Mouse (Mus musculus) G1E-ER4 (cell line): ENCODE measurements around the gene Mapk1. TPM values are rescaled to one million over a fixed set of nuclear protein-coding genes. Genes with fewer than 3 reads are reported as not detected.

Experiments used
- GATA1 ChIP-seq: IDR thresholded peaks from one replicate; pipeline ENCODE4 v1.8.0; 2012; ENCODE audit warnings: low read length, inconsistent platforms
- polyA plus RNA-seq: library from polyadenylated mRNA; stranded (reverse); fragments of >175 nt; gene quantifications from 2 replicates; pipeline ENCODE4 v1.2.3, GENCODE M21; 2012

Mapk1 gene
- polyA plus RNA-seq, 1 experiment: 71.1 TPM

DNA sequence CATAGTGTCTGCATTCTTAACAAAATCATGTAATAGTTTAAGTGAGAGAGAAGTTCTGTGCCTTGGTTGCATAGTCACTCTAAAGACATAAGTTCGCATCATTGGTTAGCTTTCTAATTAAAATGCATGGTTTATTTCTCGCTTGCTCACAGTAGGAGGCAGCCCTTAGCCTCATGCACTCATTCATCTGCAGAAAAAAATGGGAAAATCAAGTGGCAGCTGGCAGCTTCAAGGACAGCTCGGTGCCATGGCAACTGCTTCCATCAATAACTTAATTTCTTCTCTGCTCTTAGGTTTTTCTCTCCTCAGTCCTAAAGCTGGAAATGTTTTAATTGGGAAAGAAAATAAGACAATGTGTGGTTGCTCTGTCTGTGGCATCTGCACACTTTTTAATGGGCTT lies 72.4 kb downstream of the Mapk1 start:
- no peak for TF ChIP-seq GATA1

DNA sequence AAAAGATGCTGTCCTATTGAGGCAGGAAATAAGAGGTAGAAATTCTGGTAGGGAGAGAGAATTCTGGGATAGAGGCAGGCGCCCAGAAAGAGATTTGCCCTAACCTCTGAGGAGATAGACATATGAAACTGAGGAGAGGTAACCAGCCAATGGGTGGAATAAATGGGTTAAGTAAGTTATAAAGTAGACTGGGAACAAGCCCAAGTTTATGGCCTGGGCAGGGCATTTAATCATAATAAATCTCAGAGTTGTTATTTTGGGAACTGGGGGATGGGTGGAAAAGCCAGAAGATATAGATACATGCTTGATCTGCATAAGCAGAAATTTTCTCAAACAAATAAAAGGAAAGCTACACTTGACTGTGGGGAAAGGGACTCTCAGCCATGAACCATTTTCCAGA lies 79.2 kb downstream of the Mapk1 start:
- TF ChIP-seq GATA1: no peak

DNA sequence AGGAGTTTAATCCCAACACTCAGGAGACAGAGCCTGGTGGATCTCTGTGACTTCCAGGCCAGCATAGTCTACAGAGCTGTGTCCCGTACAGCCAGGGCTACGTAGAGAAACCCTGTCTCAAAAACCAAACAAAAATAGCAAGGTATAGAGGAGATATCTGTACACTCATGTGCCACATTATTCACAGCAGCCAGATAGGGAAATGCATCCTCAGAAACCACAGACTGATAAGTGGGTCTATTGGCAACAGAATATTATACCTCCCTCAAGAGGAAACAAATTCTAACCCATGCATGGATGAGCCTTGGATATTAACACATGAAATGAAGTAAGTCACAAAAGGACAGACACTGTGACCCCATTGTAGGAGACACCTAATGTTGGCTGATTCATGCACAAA lies 84.4 kb downstream of the Mapk1 start:
- no peak for TF ChIP-seq GATA1

DNA sequence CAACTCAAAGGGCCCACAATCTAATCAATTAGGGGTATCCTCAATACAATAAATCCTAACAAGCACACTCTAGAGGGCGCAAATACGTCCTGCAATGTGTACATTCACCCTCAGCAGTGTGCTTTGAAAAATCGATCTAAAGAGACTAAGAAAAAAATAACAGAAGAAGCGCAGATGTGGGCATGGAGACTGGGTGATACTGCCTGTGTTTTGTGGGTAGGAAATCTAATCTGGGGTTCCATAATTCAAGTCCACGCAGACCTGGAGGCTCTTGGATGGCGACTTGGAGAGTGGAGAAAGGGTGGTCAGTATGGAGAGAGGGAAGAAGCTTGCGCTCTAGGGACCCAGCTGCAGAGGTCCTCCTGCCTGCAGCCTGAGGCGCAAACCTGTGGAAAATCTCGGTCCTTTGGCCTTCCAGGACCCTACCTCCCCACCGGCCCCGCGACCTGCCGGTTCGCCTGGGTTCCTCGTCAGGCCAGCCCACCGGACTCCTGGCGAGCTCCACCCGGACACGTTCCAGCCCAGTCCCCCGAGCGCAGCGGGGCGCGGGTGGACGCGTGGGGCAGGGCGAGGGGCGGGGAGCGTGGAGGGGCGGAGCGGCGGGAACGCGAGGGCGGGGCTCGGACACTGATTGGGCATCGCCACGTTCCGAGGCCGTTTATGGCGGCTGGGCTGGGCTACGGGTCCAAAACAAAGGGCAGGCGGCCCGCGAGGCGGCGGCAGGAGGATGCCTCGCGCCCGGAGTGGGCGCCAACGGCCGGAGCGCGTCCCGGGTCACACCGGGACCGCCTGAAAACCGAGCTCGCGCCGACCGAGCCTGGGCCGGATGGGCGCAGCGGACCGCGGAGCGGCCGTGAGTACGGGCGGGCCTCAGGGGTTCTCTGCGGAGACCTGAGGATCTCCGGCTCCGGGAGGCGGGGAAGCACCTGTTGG lies 86.6 kb downstream of the Mapk1 start, which contains the start of gene Ypel1:
Gene Ypel1, plus strand, starts transcription at position 186 of the 933 bp plus-strand sequence.
- no peak for TF ChIP-seq GATA1

DNA sequence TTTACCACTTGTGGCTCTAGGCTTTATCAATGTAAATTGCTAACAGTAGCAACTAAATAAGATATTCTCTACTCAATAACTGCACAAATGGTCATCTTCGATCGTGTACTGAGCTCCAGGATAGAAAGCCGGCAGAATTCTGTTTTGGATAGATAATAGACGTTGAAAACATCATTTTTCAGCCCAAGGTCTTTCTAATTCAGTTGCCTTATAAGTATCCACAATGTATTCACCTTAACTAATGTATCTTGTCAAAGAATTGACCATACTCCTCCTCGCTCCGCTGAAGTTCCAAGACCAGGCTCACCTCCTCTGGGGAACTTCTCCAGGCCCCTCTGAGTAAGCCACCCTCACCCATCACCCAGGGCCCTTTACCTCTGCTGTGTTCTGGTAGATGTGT lies 87.5 kb downstream of the Mapk1 start:
- TF ChIP-seq GATA1: no peak

DNA sequence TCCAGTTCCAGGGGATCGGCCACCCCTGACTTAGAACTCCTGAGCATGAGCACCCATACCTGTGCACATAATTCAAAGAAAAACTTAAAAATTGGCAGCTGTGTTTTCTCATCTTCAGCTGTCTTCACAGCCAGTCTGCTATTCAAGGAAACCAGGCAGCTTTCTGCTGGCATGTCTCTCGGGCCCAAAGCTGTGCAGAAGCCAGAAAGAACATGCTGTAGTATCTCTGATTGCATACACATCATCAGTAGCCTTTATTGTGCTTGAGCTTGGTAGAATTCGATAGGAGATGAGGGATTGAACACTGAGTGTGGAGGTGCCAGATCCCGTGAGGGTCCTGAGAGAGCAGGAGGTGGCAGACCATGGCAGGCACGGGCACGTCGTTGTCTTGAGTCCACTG lies 89.8 kb downstream of the Mapk1 start:
- no peak for TF ChIP-seq GATA1

DNA sequence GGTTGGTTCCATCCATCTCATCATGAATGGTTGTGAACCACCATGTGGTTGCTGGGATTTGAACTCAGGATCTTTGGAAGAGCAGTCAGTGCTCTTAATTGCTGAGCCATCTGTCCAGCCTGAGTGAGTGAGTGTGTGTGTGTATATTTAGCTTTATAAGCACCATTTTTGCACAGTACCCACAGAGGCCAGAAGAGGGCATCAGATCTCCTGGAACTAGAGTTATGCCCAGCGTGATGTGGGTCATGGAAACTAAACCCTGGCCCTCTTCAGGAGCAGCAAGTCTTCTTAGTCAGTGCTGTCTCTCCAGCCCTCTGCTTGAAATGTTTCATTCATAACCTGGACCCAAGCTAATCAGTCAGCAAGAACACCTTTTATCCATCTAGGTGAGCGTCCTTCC lies 93.1 kb downstream of the Mapk1 start:
- no peak for TF ChIP-seq GATA1

DNA sequence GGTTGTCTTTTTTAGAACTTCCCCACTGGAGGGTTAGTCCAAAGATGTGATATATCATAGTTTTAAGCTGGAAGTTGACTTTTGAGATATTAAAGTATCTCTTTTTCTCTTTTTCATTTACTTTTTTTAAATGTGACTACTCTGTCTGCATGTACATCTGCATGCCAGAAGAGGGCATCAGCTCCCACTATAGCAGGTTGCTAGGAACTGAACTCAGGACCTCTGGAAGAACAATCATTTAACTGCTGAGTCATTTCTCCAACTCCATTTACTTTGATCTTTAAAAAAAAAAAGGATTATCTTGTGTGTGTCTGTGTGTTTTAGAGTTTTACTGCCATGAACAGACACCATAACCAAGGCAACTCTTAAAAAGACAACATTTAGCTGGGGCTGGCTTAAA lies 93.7 kb downstream of the Mapk1 start:
- TF ChIP-seq GATA1: no peak

DNA sequence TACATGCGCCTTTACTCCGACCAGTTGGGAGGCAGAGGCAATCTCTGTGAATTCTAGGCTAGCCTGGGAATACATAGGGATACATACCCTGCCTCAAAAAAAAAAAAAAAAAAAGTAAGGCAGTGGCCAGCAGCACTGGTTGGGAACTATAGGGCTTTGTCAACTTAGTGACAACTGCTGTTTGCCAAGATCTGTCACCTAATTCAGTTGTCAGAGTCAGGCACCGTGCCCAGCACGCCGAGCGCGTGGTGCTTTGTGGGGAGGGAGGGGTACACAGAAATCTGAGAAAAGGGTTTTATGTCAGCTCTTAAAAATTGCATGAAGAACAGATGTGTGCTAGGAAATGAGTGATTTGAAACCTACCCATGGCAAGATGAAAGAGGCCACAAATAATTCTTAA lies 94.9 kb downstream of the Mapk1 start:
- no peak for TF ChIP-seq GATA1

DNA sequence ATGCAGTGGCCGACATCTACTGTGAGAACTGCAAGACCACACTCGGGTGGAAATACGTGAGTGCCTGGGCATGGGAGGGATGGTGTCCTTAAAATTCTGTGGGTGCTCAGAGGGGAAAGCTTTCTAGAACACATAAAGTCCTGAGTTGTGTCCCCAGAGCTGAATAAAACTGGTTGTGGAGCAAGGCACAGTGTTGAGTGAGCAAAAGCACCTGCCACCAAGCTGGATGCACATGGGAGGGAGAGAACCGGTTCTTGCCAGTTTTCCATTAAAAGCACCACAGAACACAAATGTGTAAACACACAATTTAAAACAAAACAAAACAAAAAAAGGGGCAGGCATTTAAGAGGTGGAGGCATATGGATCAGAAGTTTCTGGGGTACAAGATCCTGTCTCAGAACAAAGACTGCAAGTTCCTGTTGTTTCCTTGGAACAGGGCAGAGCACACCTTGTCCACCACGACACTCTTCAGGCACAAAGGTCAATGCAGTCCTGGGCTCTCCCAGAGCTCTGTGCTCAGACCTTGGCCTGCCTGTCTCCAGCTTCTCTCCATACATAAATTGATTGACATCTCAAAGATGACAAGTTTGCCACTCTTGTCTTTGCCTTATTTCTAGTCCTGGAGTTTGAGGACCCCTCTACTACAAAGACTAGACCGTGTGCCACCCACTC lies 99.1 kb downstream of the Mapk1 start:
- TF ChIP-seq GATA1: no peak

DNA sequence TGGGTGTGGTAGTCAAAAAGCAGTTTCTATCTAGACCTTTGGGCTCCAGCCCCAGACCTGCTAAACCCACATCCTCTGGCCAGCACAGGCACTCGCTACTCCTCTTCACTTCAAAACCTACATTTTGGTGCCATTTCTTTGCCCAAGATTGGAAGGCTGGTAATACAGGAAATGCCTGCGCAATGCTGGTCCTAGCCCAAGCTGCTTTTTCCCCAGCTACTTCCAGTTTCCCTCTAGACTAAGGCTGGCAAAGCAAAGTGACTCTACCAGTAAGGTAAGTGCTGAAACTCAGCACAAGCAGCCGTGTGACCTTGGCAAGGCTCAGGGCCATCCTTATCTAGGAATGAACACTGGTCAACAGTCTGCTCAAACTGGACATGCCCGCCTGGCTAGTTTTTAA lies 102.5 kb downstream of the Mapk1 start:
- TF ChIP-seq GATA1: no peak

DNA sequence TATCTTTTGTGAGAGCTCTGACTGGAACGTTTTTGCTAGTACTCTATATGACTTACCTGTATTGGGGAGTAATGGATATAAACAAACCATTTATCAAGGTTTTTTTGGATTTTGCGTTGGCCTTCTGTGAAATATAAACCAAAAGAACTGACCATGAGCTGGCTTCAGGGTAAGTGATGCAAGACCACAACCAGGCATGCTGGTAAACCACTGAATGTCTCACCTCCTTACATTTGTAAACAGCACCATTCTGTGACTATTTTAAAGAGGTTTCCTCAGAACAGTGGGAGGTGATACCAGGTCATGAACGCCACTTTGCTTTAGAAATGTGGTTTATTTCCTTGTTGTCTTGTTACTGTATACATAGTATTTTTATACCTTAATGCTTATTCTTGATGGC lies 103.1 kb downstream of the Mapk1 start:
- no peak for TF ChIP-seq GATA1

DNA sequence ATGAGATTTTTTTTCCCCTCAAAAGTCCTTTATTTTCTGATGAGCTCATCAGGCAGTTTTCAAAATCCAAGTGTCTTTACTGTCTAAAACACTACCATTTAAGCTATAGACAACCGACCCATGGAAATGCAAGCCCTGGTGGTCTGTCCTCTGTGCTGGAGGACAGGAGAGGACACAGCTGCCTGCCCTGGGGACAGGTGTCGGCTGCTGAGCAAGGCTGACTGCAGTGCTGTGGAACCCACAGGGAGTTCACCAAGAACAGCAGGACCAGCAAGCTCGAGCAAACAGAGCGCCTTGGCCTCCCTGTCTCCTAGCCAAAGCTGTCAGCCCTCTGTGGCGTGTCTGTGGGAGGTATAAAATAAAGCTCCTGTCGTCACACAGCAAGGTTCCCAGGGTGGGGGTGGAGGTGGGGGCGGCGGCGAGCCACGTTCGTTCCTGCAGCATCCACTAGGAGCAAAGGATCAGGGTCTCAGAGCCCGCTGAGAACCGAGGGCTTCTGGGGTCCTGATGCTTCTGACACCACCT lies 103.5 kb downstream of the Mapk1 start:
- no peak for TF ChIP-seq GATA1

DNA sequence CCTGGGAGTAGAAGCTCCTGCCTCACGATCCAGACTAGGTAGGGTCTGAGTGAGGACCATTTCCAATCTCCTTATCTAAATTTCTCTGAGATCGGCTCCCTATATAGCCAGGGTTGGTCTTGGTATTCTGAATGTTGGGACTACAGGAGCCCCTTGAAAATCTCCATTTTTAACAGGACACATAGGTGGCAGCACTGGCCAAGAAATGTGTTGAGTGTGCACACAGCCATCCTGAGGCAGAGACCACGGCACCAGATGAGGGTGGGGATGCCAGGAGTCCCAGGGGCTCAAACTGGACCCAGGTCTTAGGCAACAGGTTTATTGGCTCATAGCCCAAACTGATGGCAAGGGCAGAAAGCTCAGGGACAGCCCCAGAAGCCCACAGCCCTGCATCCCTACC lies 105.2 kb downstream of the Mapk1 start:
- TF ChIP-seq GATA1: no peak

DNA sequence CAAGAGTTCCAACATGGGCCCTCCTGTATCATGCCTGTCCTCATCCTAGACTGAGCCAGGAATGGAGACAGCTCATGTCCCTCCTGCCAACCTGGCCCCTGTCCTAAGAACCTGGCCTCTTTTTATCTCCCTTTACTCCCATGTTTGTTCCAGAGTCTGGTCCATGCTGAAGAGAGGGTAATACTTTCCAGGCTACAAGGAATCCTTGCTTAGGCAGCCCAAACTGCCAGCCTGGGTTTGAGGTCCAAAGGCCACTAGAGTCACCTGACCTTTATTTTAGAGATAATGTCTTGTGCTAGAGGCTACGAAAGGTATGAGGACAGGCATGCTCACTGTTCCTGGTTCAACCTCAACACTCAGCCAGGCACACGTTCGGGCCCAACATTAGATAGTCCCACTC lies 113.8 kb downstream of the Mapk1 start:
- TF ChIP-seq GATA1: no peak

Other genes with a start within 250 kb of the Mapk1 start
- gene Spag6l, start 153.9 kb upstream of the Mapk1 start, polyA plus RNA-seq: not detected in 2 replicates
- not detected in 2 replicates for gene Igll1, start 119.4 kb upstream of the Mapk1 start, polyA plus RNA-seq
- gene Top3b, start 112.6 kb upstream of the Mapk1 start, polyA plus RNA-seq: 29.8 and 39.2 TPM in 2 replicates
- gene Vpreb1, start 112.5 kb upstream of the Mapk1 start, polyA plus RNA-seq: 0.93 TPM in 1 of 2 replicates, not detected in the other
- gene Ppm1f, start 86.9 kb upstream of the Mapk1 start, polyA plus RNA-seq: 6.0 and 8.9 TPM in 2 replicates
- gene Ypel1, start 86.3 kb downstream of the Mapk1 start, polyA plus RNA-seq: 0.09 TPM in 1 of 2 replicates, not detected in the other
- 79.7 and 80.3 TPM in 2 replicates for gene Ppil2, start 127.9 kb downstream of the Mapk1 start, polyA plus RNA-seq
- gene 2610318N02Rik, start 141.8 kb downstream of the Mapk1 start, polyA plus RNA-seq: 9.2 and 12.9 TPM in 2 replicates
- gene Sdf2l1, start 149.0 kb downstream of the Mapk1 start, polyA plus RNA-seq: 82.3 and 108 TPM in 2 replicates
- 69.2 and 98.3 TPM in 2 replicates for gene Ydjc, start 161.2 kb downstream of the Mapk1 start, polyA plus RNA-seq
- gene Ccdc116, start 163.8 kb downstream of the Mapk1 start, polyA plus RNA-seq: 5.3 and 5.5 TPM in 2 replicates
- gene Ube2l3, start 219.3 kb downstream of the Mapk1 start, polyA plus RNA-seq: 87.0 and 93.3 TPM in 2 replicates
- gene Rimbp3, start 225.2 kb downstream of the Mapk1 start, polyA plus RNA-seq: 1.8 and 2.2 TPM in 2 replicates